In the genomic region with DNA sequence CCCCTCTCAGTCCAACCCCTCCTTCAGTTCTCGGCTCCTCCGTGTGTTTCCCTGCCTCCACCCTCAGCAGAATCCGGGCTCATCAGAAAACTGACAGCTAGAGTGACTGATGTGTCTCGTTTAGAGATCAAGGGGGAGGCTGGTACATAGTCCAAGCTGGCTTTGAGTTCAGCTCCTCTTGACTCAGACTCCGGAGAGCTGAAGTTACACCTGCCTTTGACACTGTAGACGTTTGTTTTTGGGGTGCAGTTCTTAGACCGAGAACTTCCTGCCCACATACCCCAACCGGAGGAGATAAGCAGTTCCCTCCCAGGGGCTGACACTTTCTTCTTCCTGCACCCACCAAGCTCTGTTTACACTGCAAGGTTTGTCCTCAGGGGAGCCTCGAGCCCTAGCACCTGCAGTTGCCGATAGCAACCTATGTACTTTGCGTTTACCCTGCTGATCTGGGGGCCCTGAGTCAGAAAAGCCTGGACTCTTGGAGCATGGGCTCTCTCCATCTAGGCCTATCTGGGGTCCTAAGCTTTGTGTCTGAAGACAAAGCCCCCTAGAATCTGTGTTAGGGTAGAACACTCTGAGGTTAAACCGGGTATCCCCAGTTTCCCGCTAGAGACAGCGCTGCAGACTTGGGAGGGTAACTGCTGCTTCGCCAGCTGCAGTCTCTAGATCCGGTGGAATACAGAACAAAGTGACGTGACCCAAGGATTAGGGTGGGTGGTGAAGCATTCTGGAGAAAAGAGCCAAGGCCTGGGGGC, we compare ENCODE assay signal across 8 mouse cellular contexts. TPM values are rescaled to one million over a fixed set of nuclear protein-coding genes. Genes with fewer than 3 reads are reported as not detected.
DNase-seq lines count a peak whose midpoint lies in the region; ATAC-seq and TF ChIP-seq lines count a peak whose summit lies in the region.

No protein-coding gene starts in this region.

- H3K9me3 ChIP-seq in forebrain, embryonic 13.5 days (replicated peaks), result no peaks in the 10 kb centered on the region
- no peaks in the 10 kb centered on the region for H3K9me3 ChIP-seq in lung, postnatal 0 days (ENCODE audit: low read length)

- no peak for TF ChIP-seq POLR2A in kidney, adult 2 months (IDR thresholded peaks at IDR 0.05; ENCODE audit: low read depth, low read length)

- H3K27ac ChIP-seq in left cerebral cortex, adult 2 months, result peak overlapping the region; percentile 79
- H3K27ac ChIP-seq in forebrain, embryonic 13.5 days, result peak overlapping the region; percentile 82
- peak overlapping the region; percentile 87 for H3K27ac ChIP-seq in kidney, adult 2 months (ENCODE audit: insufficient read depth, low read depth, low read length)
- peak overlapping the region; percentile 81; the same call in 1 of the 2 replicates for H3K27ac ChIP-seq in lung, postnatal 0 days (ENCODE audit: low read length)

- TF ChIP-seq CTCF in left cerebral cortex, adult 2 months (IDR thresholded peaks at IDR 0.05), result no peak
- TF ChIP-seq CTCF in kidney, adult 2 months (conservative IDR thresholded peaks at IDR 0.05; ENCODE audit: insufficient read depth, insufficient read length, low read depth, low read length), result no peak
- TF ChIP-seq CTCF in lung, postnatal 0 days (IDR thresholded peaks at IDR 0.05), result no peak

- H3K36me3 ChIP-seq in forebrain, embryonic 13.5 days (ENCODE audit: poor library complexity, severe bottlenecking), result no peaks in the 10 kb centered on the region
- H3K36me3 ChIP-seq in kidney, adult 2 months (ENCODE audit: control insufficient read depth, insufficient read depth, low read length), result no peaks in the 10 kb centered on the region
- H3K36me3 ChIP-seq in lung, postnatal 0 days (ENCODE audit: insufficient read depth, low read length), result no peaks in the 10 kb centered on the region

- no peak for TF ChIP-seq EP300 in lung, postnatal 0 days (IDR thresholded peaks at IDR 0.05)

- no peaks in the 10 kb centered on the region for H3K27me3 ChIP-seq in forebrain, embryonic 13.5 days
- no peaks in the 10 kb centered on the region for H3K27me3 ChIP-seq in kidney, adult 2 months (replicated peaks; ENCODE audit: control insufficient read depth, insufficient read depth, low read length)
- H3K27me3 ChIP-seq in lung, postnatal 0 days (replicated peaks; ENCODE audit: insufficient read depth, low read length), result no peaks in the 10 kb centered on the region

- H3K4me1 ChIP-seq in forebrain, embryonic 13.5 days, result peaks cover 53% of the 10 kb centered on the region
- peaks cover 31% of the 10 kb centered on the region for H3K4me1 ChIP-seq in kidney, adult 2 months (ENCODE audit: control insufficient read depth, insufficient read depth, low read length)
- peaks cover 9% of the 10 kb centered on the region; the same call in 1 of the 2 replicates for H3K4me1 ChIP-seq in lung, postnatal 0 days (ENCODE audit: insufficient read depth, low read depth, low read length)

- 3% methylated on average over 17 of the region's 17 CpGs for WGBS in forebrain, embryonic 13.5 days
- 5% methylated on average over 17 of the region's 17 CpGs for WGBS in kidney, adult 2 months
- 2% methylated on average over 17 of the region's 17 CpGs for WGBS in lung, postnatal 0 days

- DNase-seq in left cerebral cortex, adult 2 months (ENCODE audit: extremely low spot score in 1 of 2, low spot score in 2 of 2), result no peak
- no peak for DNase-seq in left cerebral cortex, postnatal 14 days (ENCODE audit: low spot score in 2 of 2)
- peak; percentile 69 for DNase-seq in kidney, adult 2 months
- peak; percentile 34 for DNase-seq in lung, postnatal 0 days (ENCODE audit: low spot score)
- DNase-seq in retina, embryonic 14.5 days (ENCODE audit: low spot score), result peak; percentile 46
- no peak for DNase-seq in cerebellum, postnatal 25 days
- no peak for DNase-seq in adipocyte (ENCODE audit: low spot score)

- peak overlapping the region; percentile 86 for H3K4me2 ChIP-seq in forebrain, embryonic 13.5 days
- H3K4me2 ChIP-seq in lung, postnatal 0 days (replicated peaks; ENCODE audit: low read depth, low read length), result peak overlapping the region; percentile 95

- peak overlapping the region; percentile 81 for H3K4me3 ChIP-seq in left cerebral cortex, adult 2 months
- peak overlapping the region; percentile 75 for H3K4me3 ChIP-seq in forebrain, embryonic 13.5 days
- H3K4me3 ChIP-seq in kidney, adult 2 months (ENCODE audit: insufficient read depth, low read depth, low read length), result peak overlapping the region; percentile 81
- peak overlapping the region; percentile 63 for H3K4me3 ChIP-seq in lung, postnatal 0 days (ENCODE audit: low read depth, low read length)

- H3K9ac ChIP-seq in forebrain, embryonic 13.5 days, result peak overlapping the region; percentile 81
- peak overlapping the region; percentile 35 for H3K9ac ChIP-seq in lung, postnatal 0 days (replicated peaks; ENCODE audit: low read depth)

- intact Hi-C loops in left cerebral cortex, adult 2 months (cut with DNase I), result loop anchor here (10.0 kb wide), 1 partner anchor 1782 kb away; no protein-coding TSS in a partner anchor
- intact Hi-C loops in left cerebral cortex, postnatal 14 days (cut with DNase I), result no loop called here

- peak; percentile 28 for ATAC-seq in forebrain, embryonic 13.5 days
- ATAC-seq in lung, postnatal 0 days, result peak; percentile 7

RNA-seq across cellular contexts. Expression of a gene that starts 1.1 kb away (rescaled TPM):
- total RNA-seq in left cerebral cortex, adult 2 months (2021), result 10 to 100 TPM; 18.5 to 21.5 TPM
- 10 to 100 TPM; 17.1 to 17.5 TPM for total RNA-seq in left cerebral cortex, postnatal 14 days (2021)
- polyA plus RNA-seq in forebrain, embryonic 13.5 days (2015; fragmentation: Nextera tagmentation; extraction: Ambion mirVana), result 32.9 and 34.1 TPM in 2 replicates
- 461 and 477 TPM in 2 replicates for polyA plus RNA-seq in kidney, adult 2 months (2012; rRNA removed)
- polyA plus RNA-seq in lung, postnatal 0 days (2015; fragmentation: Nextera tagmentation; extraction: Ambion mirVana), result 12.9 and 13.4 TPM in 2 replicates

RNA-seq across cellular contexts. Expression of a gene that starts 21.9 kb away (rescaled TPM):
- under 1 TPM in 1 of 2 experiments, not detected in 1; 0.11 TPM for total RNA-seq in left cerebral cortex, adult 2 months (2021)
- not detected for total RNA-seq in left cerebral cortex, postnatal 14 days (2021)
- 0.10 and 0.12 TPM in 2 replicates for polyA plus RNA-seq in forebrain, embryonic 13.5 days (2015; fragmentation: Nextera tagmentation; extraction: Ambion mirVana)
- not detected in 2 replicates for polyA plus RNA-seq in kidney, adult 2 months (2012; rRNA removed)
- polyA plus RNA-seq in lung, postnatal 0 days (2015; fragmentation: Nextera tagmentation; extraction: Ambion mirVana), result not detected in 2 replicates

RNA-seq across cellular contexts. Expression of a gene that starts 58.9 kb away (rescaled TPM):
- total RNA-seq in left cerebral cortex, adult 2 months (2021), result 10 to 100 TPM; 49.5 to 56.7 TPM
- 10 to 100 TPM; 49.1 to 50.1 TPM for total RNA-seq in left cerebral cortex, postnatal 14 days (2021)
- 37.1 and 40.2 TPM in 2 replicates for polyA plus RNA-seq in forebrain, embryonic 13.5 days (2015; fragmentation: Nextera tagmentation; extraction: Ambion mirVana)
- polyA plus RNA-seq in kidney, adult 2 months (2012; rRNA removed), result 172 and 181 TPM in 2 replicates
- polyA plus RNA-seq in lung, postnatal 0 days (2015; fragmentation: Nextera tagmentation; extraction: Ambion mirVana), result 44.1 and 50.7 TPM in 2 replicates

Comparison
In these comparisons a context has a peak if more than half of its experiments do, and no peak if none do; other contexts are left out.
1. DNase-seq: peak in kidney, adult 2 months (single experiment), lung, postnatal 0 days (single experiment) and retina, embryonic 14.5 days (single experiment); none in left cerebral cortex, adult 2 months (0 of 2), left cerebral cortex, postnatal 14 days (0 of 2), cerebellum, postnatal 25 days (0 of 2) and adipocyte (single experiment).
2. RNA of a gene that starts 1.1 kb away (polyA plus RNA-seq): 461 to 477 TPM in kidney, adult 2 months; 32.9 to 34.1 TPM in forebrain, embryonic 13.5 days and 12.9 to 13.4 TPM in lung, postnatal 0 days; every median in the first group is over 10 times any median in the second.
3. Peak in every context shown above with its lines, with median percentiles within 50 percentile points of each other: H3K27ac ChIP-seq and H3K4me3 ChIP-seq.